Mouse (Mus musculus) cerebellum, postnatal 36 days (tissue): ENCODE data around the gene Gm3448.
A peak's percentile ranks its signal among the peaks of the same experiment; 100 is the strongest.
"Not testable (repeated sequence)": the region's sequence is repeated elsewhere in the genome, so short reads cannot be mapped to it uniquely, and the experiment has no call there.

Experiments
- DNase-seq, 2 experiments: peaks; one replicate each; pipeline ENCODE4 v3.0.0; 2021 to 2022; ENCODE audit warnings: mixed read lengths in 2 of 2

Gene Gm3448

GRCm38 (mm10) chr17:15041175-15041729 lies at the start of gene Gm3448, which contains the start of the genes Ermard and Tcte3:
Gene Gm3448, minus strand, starts transcription at chr17:15041537.
Gene Ermard, plus strand, starts transcription at chr17:15041208.
Gene Tcte3, minus strand, starts transcription at chr17:15041488.
- DNase-seq: peak; percentile 39 to 47

GRCm38 (mm10) chr17:15088591-15089001 lies 47.3 kb upstream of the Gm3448 start:
- peak in 1 of 2 experiments; percentile 18 for DNase-seq

- no peak for DNase-seq
Observed at GRCm38 (mm10) chr17:15088166-15088565, 46.8 kb upstream of the Gm3448 start.

DNA sequence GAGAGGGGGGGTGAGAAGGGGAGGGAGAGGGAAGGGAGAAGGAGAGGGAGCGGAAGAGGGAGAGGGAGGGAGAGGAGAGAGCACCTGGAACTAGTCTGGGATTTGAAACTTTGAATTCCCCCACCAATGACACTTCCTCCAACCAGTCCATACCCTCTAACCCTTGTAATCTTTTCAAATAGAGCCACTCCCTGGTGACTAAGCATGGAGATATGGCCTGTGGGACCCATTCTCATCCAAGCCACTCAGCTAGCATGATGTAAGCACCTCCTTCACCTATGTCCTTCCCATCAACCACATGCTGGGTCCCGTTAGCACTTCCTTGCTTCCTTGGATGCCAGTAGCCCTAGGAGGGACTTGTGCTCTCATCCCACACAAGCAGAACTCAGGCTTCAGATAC lies 43.7 kb upstream of the Gm3448 start:
- DNase-seq: no peak

DNA sequence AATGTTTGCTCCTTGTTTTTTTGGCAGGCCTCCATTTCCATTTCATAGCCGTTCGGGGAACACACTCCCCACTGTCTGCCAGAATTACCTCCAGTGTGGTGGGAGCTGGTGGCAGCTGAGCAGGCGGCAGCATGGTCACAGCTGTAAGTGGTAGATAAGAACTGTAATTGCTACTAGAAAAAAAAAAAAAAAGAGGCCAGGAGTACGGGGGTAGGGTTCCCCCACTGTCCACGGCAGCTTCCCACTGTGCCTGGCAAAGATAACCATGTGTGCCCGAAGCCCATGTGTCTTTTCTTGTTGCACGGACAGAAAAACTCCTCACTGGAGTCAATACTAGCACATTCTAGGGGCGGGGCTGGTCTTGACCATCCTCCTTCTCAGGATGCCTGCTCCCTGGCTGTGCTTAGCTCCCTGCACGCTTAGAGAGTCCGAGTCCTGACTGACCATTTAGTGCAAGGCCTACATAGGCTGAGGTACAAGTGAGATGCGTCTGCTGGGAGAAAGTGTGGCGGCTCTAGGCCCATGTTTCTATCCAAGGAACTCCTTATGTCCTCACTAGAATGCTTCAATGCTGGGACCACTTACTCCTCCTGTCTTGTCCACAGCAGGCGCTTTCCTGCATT lies 43.0 kb upstream of the Gm3448 start:
- DNase-seq: no peak

GRCm38 (mm10) chr17:15077536-15077935 lies 36.2 kb upstream of the Gm3448 start:
- DNase-seq: no peak

DNA sequence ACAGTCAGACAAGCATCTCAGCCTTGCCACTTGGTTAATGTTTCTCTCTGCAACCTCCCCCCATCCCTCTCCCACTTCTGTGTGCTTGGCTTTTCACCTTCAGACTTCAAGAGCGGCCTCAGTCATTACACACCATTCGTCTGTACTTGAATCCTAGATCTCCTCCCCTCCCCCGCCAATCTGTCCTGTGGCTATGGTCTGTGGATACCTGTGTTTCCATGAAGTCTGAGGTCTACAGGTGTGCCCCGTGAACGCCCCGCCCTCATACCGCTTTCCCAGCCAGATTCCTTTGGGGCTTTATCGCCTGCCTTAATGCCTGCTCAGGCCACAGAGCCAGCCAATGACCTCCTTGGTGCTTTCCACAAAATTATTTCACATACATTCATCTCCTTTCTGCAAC lies 33.7 kb upstream of the Gm3448 start:
- DNase-seq: no peak

DNA sequence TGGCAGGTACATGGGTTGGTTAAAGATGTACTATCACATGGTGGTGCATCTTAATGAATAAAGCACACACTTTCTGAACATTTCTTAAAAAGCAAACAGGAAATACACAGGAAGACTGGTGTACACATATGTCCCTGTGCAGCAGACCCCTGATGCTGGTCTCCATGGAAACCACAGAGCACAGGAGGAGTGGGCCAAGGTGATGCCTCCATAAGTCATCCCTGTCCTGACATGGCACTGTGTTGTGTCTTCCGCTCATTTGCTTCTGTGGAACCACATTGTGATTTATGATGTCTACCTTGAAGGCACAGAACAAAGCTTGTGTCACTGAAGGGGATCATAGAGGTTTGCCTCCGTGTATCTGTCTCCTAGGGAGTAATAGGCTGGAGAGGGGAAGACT lies 30.9 kb upstream of the Gm3448 start:
- no peak for DNase-seq

- no peak for DNase-seq
Observed at GRCm38 (mm10) chr17:15069124-15069523, 27.8 kb upstream of the Gm3448 start.

- DNase-seq: no peak
Observed at GRCm38 (mm10) chr17:15068040-15068792, 26.9 kb upstream of the Gm3448 start.

DNA sequence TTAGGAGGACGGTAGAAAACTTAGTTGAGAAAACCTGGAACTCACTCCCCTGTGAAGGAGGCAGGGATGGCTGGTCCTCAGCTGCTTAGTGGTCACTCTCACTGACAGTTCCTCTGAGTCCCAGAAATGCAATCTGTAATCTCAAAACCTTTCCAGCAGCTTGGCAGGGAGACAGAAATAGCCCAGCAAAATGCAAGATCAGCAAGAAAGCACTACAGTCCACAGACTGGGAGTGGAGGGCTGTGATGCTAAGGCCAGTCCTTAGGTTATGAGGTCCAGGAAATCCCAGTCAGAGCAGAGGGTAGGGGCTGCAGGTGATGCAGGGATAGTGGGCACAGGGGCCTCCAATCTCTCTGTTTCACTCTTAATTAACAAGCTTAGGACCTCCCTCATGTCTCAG lies 25.6 kb upstream of the Gm3448 start:
- no peak for DNase-seq

- DNase-seq: no peak
Observed at GRCm38 (mm10) chr17:15066066-15066465, 24.7 kb upstream of the Gm3448 start.

DNA sequence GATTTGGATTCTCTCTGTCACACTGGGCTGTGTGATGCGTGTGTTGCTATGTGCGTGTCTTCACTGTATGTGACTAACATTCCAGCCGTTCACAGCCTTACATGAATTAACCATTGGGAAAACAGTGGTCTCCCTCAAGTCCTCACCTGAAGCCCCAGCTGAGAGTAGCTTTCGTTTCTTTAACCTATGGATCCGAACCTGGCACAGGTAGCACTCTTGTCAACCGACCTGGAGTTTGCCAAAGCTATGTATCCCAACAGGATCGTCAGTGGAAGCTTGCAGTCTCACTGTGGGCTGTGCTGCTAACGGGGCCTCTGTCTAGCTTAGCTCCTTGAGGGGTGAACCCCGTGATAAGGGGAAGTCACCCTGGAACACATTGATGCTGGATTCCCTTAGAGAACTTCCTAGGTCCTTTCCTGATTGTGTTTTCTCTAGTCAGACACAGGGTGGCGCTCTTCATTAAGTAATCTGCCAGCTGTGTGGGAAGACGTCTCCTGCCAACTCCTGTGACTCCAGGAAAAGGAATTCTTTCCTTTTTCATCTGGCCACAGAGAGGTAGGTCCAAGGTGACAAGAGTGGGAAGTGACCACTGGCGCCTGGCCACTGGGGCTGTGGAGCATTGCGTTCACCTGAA lies 24.2 kb upstream of the Gm3448 start:
- peak; percentile 46 to 68 for DNase-seq

DNA sequence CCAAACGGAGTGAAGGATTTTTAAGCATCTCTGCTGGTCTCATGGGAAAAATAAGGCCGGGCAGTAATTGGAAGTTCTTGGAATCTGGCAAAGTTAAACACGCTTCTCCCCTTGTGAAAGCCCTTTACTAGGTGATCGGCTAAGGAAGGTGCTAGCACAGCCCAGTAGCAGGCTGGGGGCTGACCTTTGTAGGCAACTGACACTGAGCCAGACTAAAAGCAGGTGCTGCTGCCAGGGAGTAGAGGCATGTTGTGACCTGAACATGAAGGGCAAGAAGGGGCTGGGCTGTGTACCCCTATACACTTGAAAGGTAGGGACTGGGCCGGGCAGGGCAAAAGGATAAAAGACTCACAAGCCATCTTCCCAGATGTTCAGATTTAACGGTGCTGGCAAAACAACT lies 19.0 kb upstream of the Gm3448 start:
- DNase-seq: no peak

GRCm38 (mm10) chr17:15059646-15060045 lies 18.3 kb upstream of the Gm3448 start:
- no peak for DNase-seq

DNA sequence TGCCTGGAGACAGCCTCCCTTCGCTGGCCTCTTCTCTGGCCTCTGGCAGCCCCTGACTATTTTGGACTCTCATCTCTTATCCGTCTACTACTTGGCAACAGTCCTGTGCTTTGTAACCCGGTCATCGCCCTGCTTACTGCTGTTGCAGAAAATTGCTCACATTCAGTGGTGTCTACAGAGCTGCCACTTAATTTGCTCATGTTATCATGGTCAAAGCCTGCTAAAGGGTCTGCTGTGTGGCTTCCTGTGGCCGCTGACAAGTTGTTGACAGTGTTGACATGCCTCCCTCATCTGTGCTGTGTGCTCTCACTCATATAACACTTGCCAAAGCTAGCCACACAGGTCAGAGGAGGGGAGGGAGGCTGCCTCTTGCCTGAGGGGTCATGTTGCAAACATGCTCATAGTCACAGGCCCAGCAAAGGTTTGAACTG lies 16.8 kb upstream of the Gm3448 start:
- DNase-seq: no peak

DNA sequence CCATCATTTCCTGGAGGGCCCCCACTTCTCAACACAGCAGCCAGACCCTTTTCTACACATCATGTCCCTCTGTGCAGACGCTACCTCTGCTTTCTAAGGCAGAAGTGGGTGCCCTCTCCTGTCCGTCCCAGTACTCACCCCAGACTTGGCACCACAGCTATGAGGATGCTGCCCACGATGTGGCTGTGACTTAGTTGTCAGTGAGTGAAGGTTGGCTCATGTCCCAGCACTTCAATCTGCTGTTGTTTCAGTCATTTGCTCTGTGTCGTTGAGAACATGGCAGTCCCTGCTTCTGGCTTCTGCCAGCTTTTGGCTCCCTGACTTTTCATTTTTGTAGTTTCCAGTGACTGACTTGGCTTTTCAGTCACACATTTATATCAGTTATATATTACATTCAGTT lies 14.6 kb upstream of the Gm3448 start:
- DNase-seq: no peak

DNA sequence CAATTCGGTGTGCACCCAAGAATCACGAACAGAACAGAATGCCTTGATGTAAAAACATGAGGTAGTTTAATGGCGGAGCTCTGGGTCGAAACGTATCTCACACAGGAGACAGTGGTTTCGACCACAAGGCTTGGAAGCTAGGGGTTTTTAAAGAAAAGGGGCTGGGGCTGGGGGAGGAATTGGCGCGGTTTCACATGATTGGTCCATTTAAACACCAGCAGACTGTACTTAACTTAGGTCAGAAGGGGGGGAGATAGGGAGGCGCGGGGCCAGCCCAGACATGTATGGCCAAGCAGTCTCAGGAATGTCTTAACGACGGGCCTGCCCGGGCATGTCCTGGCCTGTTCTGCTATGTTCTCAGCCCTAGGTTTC lies 12.5 kb upstream of the Gm3448 start:
- not testable (repeated sequence) for DNase-seq

- not testable (repeated sequence) for DNase-seq
Observed at GRCm38 (mm10) chr17:15053183-15053828, 12.0 kb upstream of the Gm3448 start.

GRCm38 (mm10) chr17:15052766-15053165 lies 11.4 kb upstream of the Gm3448 start:
- DNase-seq: not testable (repeated sequence)

DNA sequence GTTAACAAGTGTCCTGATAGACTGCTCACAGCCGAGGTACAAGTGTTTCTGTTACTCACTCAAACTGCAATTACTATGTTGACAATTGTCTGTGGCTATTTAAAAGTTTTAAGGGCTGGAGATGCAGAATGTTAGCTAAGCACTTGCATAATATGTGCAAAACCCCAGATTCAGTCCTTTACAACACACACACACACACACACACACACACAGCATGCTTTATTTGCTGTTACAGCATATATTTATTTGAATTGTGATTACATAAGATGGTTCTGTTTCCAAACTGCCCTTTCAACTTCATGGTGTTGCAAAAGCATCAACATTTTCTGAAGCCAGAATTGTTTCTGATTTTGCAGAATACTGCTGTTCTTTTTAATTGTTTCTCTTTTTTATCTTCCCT lies 9.0 kb upstream of the Gm3448 start:
- not testable (repeated sequence) for DNase-seq

- not testable (repeated sequence) for DNase-seq
Observed at GRCm38 (mm10) chr17:15040455-15040854, 882 bp downstream of the Gm3448 start.

GRCm38 (mm10) chr17:15031414-15031813 lies 9.9 kb downstream of the Gm3448 start:
- DNase-seq: not testable (repeated sequence)
